Mouse (Mus musculus) midbrain, embryonic 15.5 days (tissue): ENCODE results near the gene Ap1b1. TPM values are rescaled to one million over a fixed set of nuclear protein-coding genes. Genes with fewer than 3 reads are reported as not detected.

Experiments used
- ATAC-seq: fragments of 200-750 bp; cut with Nextera tagmentation; replicated peaks from 2 replicates; pipeline ENCODE4 v1.8.0; 2017; ENCODE audit warnings: moderate TSS enrichment
- H3K27ac ChIP-seq: fragments of 300-500 bp; sonication (generic); 2 replicates; pipeline ENCODE4 v1.5.1; 2015; ENCODE audit warnings: mild to moderate bottlenecking, inconsistent platforms
- H3K27me3 ChIP-seq: fragments of 300-500 bp; sonication (generic); replicated peaks from 2 replicates; pipeline ENCODE4 v1.6.1; 2015; ENCODE audit warnings: inconsistent platforms
- H3K36me3 ChIP-seq: fragments of 300-500 bp; sonication (generic); replicated peaks from 2 replicates; pipeline ENCODE4 v1.6.1; 2015; ENCODE audit warnings: inconsistent platforms
- H3K4me1 ChIP-seq: fragments of 300-500 bp; sonication (generic); 2 replicates; pipeline ENCODE4 v1.6.1; 2015; ENCODE audit warnings: inconsistent platforms
- H3K4me2 ChIP-seq: fragments of 300-500 bp; sonication (generic); 2 replicates; pipeline ENCODE4 v1.6.1; 2015; ENCODE audit warnings: inconsistent platforms, mild to moderate bottlenecking, moderate library complexity
- H3K4me3 ChIP-seq: fragments of 300-500 bp; sonication (generic); 2 replicates; pipeline ENCODE4 v1.5.1; 2015; ENCODE audit warnings: mild to moderate bottlenecking, inconsistent platforms
- H3K9ac ChIP-seq: fragments of 300-500 bp; sonication (generic); 2 replicates; pipeline ENCODE4 v1.6.1; 2015; ENCODE audit warnings: mild to moderate bottlenecking, inconsistent platforms
- H3K9me3 ChIP-seq: fragments of 300-500 bp; sonication (generic); 2 replicates; pipeline ENCODE4 v1.6.1; 2016; ENCODE audit warnings: inconsistent platforms
- WGBS: fragments of 180-500 bp; shearing (Covaris S2); methylation state at CpG from one replicate; pipeline ENCODE4 v1.1.7; 2015; ENCODE audit warnings: mixed read lengths; 5-methylcytosine and 5-hydroxymethylcytosine counted together
- polyA plus RNA-seq: library from polyadenylated mRNA; unstranded; fragments of >200 nt; fragmentation: Nextera tagmentation; extraction: Ambion mirVana; gene quantifications from 2 replicates; pipeline ENCODE4 v1.2.1, GENCODE M21; 2015

Ap1b1 gene
- polyA plus RNA-seq, 1 experiment from 2014 or later, result 113 TPM

DNA sequence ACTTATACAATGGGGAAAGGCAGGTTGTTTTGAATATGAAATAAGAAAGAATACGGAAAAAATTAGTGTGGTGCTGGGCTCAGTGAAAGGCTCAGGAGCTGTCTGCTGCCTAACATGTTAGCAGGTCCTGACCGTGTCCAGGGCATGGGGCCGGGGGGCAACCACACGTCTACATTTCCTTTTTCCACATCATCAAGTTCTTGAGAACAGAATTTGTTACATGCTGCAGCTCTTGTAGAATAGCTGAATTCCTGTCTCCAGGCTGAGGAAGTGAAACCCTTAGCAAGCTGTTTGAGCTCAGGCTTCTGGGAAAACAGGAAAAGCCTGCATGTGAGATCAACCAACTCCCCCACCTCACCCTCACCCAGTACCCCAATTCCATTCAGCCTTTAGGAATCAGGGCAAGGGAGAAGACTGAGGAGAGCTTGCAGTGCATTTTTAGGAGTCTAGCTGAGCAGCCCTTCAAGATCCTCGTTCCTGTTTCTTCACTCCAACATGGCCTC, 25.6 kb downstream of the Ap1b1 start:
- no peaks in the 10 kb centered on the region for H3K27me3 ChIP-seq
- WGBS, result 92% methylated on average over 5 of the region's 5 CpGs
- peaks cover 38% of the 10 kb centered on the region for H3K36me3 ChIP-seq

DNA sequence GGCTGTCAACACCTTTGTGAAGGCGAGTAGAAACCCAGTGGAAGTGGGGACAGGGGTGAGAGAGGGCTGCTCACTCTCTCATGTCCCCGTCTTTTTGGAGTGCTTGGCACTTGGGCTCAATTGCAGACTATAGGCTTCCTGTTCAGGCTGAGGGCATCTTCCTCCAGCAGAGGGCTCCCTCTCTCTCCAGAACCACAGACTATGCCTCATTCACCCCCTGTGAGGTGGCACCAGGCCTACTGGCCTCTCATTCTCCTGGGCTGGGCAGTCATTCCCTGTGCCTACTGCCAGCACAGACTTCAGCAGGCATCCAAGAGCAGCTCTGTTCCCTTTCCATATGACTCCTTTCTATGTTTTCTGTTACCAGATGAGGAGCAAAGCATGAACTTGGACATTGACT, 29.1 kb downstream of the Ap1b1 start:
- ATAC-seq, result no peak
- Histone ChIP-seq H3K4me1 (no peaks in the 10 kb centered on the region), H3K27ac (no peak overlapping the region), H3K27me3 (no peaks in the 10 kb centered on the region), H3K36me3 (peaks cover 64% of the 10 kb centered on the region), H3K4me3 (no peak overlapping the region), H3K4me2 (no peak overlapping the region), H3K9me3 (no peaks in the 10 kb centered on the region), H3K9ac (no peak overlapping the region)
- 51% methylated on average over 2 of the region's 2 CpGs for WGBS

More for the DNA sequence above, 25.6 kb downstream of the Ap1b1 start:
- H3K4me3 ChIP-seq, result no peak overlapping the region
- H3K27ac ChIP-seq, result no peak overlapping the region
- no peaks in the 10 kb centered on the region for H3K9me3 ChIP-seq
- no peaks in the 10 kb centered on the region for H3K4me1 ChIP-seq
- H3K9ac ChIP-seq, result no peak overlapping the region
- no peak for ATAC-seq
- no peak overlapping the region for H3K4me2 ChIP-seq

DNA sequence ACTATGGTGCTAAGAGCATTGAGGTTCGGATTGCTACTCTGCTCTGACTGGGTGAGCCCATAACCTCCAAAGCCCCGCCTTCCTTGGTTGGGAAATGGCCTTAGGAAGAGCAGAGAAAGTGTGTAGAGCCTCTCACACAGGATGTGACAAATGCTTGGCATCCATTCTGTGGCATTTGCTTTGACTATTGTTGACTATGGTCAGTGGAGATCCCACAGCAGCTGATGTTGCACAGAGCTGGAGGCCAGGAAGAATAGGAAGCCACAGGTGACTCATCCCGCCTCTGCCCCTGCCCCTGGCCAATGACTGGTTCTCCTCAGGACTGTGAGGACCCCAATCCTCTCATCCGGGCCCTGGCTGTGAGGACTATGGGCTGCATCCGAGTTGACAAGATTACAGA, 29.7 kb downstream of the Ap1b1 start:
- Histone ChIP-seq H3K9ac (no peak overlapping the region), H3K4me1 (no peaks in the 10 kb centered on the region), H3K27me3 (no peaks in the 10 kb centered on the region), H3K9me3 (no peaks in the 10 kb centered on the region), H3K36me3 (peaks cover 64% of the 10 kb centered on the region), H3K4me2 (no peak overlapping the region), H3K4me3 (no peak overlapping the region), H3K27ac (no peak overlapping the region)
- WGBS, result 90% methylated on average over 5 of the region's 5 CpGs
- ATAC-seq, result no peak

DNA sequence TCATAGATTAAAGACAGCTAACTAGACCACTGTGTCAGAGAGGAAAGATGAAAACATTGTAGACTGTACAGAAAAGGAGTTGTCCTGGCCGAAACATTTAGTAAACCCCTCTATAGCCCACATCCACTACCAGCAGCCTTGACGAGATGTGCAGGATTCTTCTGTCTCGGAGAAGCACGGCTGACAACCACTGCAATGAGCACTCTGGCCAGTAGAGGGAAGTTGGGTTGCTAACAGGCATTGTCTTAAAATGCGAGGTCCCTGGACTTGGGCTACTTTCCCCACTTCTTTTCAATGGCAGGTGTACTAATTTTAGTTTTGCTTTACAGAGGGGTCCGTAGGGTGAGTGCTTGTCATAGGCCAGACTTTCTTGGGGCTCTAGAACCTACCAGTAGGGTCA, 30.9 kb downstream of the Ap1b1 start:
- no peak for ATAC-seq

DNA sequence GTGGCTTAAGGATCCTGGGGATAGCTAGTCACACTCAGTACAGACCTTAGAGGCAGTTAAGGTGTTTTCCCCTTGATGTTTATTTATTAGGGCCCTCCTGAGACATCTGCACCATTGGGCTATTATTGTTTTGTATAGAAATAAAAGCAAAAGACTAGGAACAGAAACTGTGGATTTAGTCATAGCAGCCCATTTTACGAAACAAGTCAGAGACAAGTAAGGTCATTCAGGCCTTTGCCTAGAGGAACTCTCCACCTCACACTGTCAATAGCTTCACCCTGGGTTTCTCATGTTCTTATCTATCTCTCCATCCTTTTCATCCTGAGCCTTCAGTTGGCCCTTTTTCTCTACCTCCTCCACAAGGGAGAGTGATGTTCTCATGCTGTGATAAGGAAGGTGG, 38.5 kb downstream of the Ap1b1 start:
- H3K9ac ChIP-seq, result no peak overlapping the region
- no peak overlapping the region for H3K4me2 ChIP-seq
- no peaks in the 10 kb centered on the region for H3K4me1 ChIP-seq
- no peak overlapping the region for H3K27ac ChIP-seq
- H3K36me3 ChIP-seq, result peaks cover 43% of the 10 kb centered on the region
- H3K27me3 ChIP-seq, result no peaks in the 10 kb centered on the region
- no peaks in the 10 kb centered on the region for H3K9me3 ChIP-seq
- no peak overlapping the region for H3K4me3 ChIP-seq
- whole genome bisulfite sequencing, result 93% methylated on average over 1 of the region's 1 CpGs
- ATAC-seq, result no peak

More for the DNA sequence above, 30.9 kb downstream of the Ap1b1 start:
- H3K9ac ChIP-seq, result no peak overlapping the region
- H3K36me3 ChIP-seq, result peaks cover 56% of the 10 kb centered on the region
- no peaks in the 10 kb centered on the region for H3K27me3 ChIP-seq
- no peak overlapping the region for H3K4me3 ChIP-seq
- H3K27ac ChIP-seq, result no peak overlapping the region
- no peaks in the 10 kb centered on the region for H3K4me1 ChIP-seq
- no peaks in the 10 kb centered on the region for H3K9me3 ChIP-seq
- WGBS, result 62% methylated on average over 6 of the region's 6 CpGs
- H3K4me2 ChIP-seq, result no peak overlapping the region

DNA sequence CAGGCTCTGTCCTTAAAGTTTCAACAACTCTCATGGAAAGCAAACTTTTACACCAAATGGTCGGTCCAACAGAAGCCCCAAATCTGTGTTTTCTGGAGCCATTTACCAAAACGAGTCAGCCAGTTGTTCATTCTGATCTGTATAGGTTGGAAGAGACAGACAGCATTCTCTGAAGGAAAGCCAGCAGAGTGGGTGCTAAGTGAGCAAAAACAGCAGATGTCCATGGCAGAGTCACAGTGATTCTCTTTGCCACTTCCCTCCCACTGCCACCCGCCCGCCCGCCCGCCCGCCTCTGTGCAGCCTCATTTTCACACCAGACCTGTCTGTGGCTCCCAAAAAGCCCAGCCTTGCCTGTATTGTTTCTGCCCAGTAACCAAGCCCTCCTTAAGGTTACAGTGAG, 41.6 kb downstream of the Ap1b1 start:
- H3K27ac ChIP-seq, result no peak overlapping the region
- H3K9ac ChIP-seq, result no peak overlapping the region
- H3K36me3 ChIP-seq, result peaks cover 64% of the 10 kb centered on the region
- 94% methylated on average over 7 of the region's 7 CpGs for WGBS
- no peak for ATAC-seq
- H3K9me3 ChIP-seq, result no peaks in the 10 kb centered on the region
- no peak overlapping the region for H3K4me3 ChIP-seq
- H3K27me3 ChIP-seq, result no peaks in the 10 kb centered on the region
- H3K4me2 ChIP-seq, result no peak overlapping the region
- no peaks in the 10 kb centered on the region for H3K4me1 ChIP-seq

DNA sequence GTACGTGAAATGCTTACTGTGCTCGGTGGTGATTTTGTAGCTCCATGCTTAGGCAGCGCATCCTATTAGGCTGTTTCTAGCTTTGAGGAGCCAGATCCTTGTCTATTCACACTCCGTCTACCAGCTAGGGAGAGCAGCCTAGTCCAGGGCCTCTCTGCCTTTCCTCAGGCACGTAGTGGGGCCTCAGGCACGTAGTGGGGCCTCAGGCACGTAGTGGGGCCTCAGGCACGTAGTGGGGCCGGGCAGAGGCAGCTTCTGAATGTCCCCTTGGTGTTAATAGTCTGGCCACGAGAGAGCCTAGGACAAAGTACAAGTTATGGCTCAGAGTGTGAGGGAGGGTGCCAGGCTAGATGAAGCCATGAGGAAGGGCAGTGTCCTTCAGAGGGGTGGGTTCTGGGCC, 46.1 kb downstream of the Ap1b1 start:
- WGBS, result 95% methylated on average over 10 of the region's 10 CpGs
- Histone ChIP-seq H3K9ac (no peak overlapping the region), H3K27ac (no peak overlapping the region), H3K36me3 (peaks cover 73% of the 10 kb centered on the region), H3K27me3 (no peaks in the 10 kb centered on the region), H3K9me3 (no peaks in the 10 kb centered on the region), H3K4me2 (no peak overlapping the region), H3K4me1 (no peaks in the 10 kb centered on the region), H3K4me3 (no peak overlapping the region)
- no peak for ATAC-seq

DNA sequence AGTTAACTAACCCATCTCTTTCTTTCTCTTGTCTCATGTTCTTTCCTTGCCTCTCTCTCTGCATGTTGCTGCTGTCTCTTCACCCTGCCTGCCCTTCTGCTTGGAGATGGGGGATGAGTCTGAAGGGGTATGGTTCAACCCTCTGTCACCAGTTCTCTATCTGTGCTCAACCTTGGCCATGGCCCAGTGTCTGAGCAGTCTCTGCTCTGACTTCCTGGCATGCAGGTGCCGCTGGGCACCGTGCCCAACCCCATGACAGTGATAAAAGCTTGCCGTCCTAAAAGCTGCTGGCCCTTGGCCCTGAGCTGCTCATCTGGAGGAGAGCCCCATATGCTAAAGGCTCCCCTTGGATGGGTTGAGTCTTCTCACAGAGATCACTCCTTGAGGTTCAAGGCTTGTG, 46.5 kb downstream of the Ap1b1 start:
- no peaks in the 10 kb centered on the region for H3K27me3 ChIP-seq
- no peaks in the 10 kb centered on the region for H3K4me1 ChIP-seq
- H3K27ac ChIP-seq, result no peak overlapping the region
- H3K9ac ChIP-seq, result no peak overlapping the region
- H3K4me2 ChIP-seq, result no peak overlapping the region
- 94% methylated on average over 3 of the region's 3 CpGs for WGBS
- ATAC-seq, result no peak
- peaks cover 77% of the 10 kb centered on the region for H3K36me3 ChIP-seq
- H3K9me3 ChIP-seq, result no peaks in the 10 kb centered on the region
- H3K4me3 ChIP-seq, result no peak overlapping the region

DNA sequence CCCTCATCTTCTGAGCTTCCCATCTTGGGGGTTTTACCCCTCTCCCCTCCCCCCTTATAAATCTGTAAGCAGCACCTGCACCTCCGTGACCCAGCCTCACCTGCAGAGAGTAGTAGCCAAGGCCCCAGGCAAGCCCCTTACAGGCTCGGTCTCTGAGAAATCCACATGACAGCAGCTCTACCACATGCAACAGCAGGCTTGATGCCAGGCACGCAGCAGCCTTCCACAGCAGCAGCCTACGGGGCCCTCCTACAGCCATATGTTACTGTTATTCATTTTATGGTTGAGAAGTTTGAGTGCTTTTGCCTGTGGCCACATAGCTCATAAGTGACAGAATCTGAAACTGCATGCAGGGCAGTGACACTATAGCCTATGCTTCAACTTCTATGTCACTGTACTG, 48.8 kb downstream of the Ap1b1 start:
- H3K4me2 ChIP-seq, result no peak overlapping the region
- H3K27me3 ChIP-seq, result no peaks in the 10 kb centered on the region
- H3K4me3 ChIP-seq, result no peak overlapping the region
- no peaks in the 10 kb centered on the region for H3K4me1 ChIP-seq
- peaks cover 74% of the 10 kb centered on the region for H3K36me3 ChIP-seq
- no peak overlapping the region for H3K9ac ChIP-seq
- no peaks in the 10 kb centered on the region for H3K9me3 ChIP-seq
- no peak overlapping the region for H3K27ac ChIP-seq
- 86% methylated on average over 4 of the region's 4 CpGs for WGBS
- no peak for ATAC-seq

DNA sequence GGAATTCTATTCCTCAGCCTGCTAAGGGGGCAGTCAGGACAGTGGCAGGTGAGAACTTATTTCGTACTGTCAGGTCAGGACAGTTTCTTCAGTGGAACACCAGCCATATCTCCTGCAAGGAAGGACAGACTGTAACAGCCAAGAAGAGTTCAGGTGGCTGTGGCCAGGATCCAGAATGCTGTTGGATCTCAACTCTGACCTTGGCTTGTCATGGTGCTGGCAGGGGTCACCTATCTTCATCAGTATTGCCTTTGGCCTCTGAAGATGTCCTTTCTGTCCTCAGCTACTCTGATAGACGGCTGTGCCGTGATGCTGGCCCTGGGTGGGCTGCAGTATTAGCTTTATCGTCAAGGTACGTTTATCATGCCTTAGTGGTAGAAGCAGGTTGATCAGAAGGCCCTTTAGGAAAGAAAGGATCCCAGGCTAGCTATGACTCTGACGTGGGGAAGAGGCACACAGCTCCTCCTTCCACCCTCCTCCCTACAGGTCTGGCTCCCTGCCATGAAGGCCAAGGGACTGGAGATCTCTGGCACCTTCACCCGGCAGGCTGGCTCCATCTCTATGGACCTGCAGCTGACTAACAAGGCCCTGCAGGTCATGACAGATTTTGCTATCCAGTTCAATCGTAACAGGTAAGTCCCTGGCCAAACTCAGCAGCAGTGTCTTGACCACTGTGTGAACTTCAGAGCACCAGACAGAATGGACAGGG, 50.7 kb downstream of the Ap1b1 start:
- 92% methylated on average over 8 of the region's 8 CpGs for WGBS
- peaks cover 66% of the 10 kb centered on the region for H3K36me3 ChIP-seq
- no peak overlapping the region for H3K9ac ChIP-seq
- H3K4me2 ChIP-seq, result no peak overlapping the region
- no peak overlapping the region for H3K4me3 ChIP-seq
- H3K4me1 ChIP-seq, result no peaks in the 10 kb centered on the region
- ATAC-seq, result no peak
- no peak overlapping the region for H3K27ac ChIP-seq
- no peaks in the 10 kb centered on the region for H3K27me3 ChIP-seq
- no peaks in the 10 kb centered on the region for H3K9me3 ChIP-seq

DNA sequence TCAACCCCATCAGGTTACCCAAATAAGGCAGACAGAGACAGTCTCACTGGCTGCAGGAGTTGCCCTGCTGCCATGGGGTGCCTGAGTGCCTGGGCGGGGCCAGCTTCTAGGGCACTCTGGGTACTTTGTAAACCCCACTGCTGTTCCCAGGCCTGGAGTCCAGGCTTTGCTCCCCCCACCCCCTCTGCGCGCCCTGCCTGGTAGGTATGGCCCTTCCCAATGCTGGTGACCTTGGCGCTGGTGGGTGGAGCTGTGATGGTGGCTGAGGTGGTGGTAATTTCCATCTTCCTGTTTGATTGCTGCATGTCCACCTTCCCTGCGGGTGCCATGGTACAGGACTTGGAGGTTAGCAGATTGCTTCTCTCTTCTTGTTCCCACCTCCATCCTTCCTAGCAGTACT, 54.0 kb downstream of the Ap1b1 start:
- Histone ChIP-seq H3K4me3 (no peak overlapping the region), H3K4me1 (no peaks in the 10 kb centered on the region), H3K9ac (no peak overlapping the region), H3K27me3 (no peaks in the 10 kb centered on the region), H3K36me3 (peaks cover 43% of the 10 kb centered on the region), H3K9me3 (no peaks in the 10 kb centered on the region), H3K27ac (no peak overlapping the region), H3K4me2 (no peak overlapping the region)
- ATAC-seq, result no peak
- WGBS, result 93% methylated on average over 5 of the region's 5 CpGs

DNA sequence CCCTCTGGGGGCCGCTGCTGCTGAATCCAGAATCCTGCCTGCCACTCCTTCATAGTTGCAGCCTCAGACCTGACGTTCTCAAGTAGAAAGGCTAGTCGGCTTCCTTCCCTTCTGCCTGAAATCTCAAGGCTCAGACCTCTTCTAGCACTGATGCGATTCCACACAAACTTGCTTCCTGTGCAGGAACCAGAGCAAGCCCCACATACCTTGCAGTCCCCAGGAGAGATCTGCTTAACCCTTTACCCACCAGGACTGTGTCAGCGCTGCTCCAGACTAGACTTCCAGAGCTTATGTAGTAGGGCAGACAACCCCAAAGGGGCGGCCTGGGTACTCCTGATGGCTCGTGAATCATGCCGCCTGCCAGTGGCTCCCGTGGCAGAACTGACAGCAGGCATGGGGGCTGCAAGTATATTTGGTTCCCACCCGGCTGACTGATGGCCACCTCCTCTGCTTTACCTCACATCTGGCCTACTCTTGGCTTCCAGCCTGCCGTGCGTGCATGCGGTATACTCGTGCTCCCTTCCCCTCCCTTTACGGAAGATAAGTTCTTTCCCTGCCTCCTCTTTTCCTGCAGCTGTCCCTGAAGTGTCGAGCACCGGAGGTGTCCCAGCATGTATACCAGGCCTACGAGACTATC, 54.6 kb downstream of the Ap1b1 start:
- no peak for ATAC-seq
- Histone ChIP-seq H3K4me3 (no peak overlapping the region), H3K27me3 (no peaks in the 10 kb centered on the region), H3K9ac (no peak overlapping the region), H3K4me1 (no peaks in the 10 kb centered on the region), H3K9me3 (no peaks in the 10 kb centered on the region), H3K4me2 (no peak overlapping the region), H3K27ac (no peak overlapping the region), H3K36me3 (peaks cover 36% of the 10 kb centered on the region)
- 83% methylated on average over 18 of the region's 18 CpGs for WGBS
